Mouse (Mus musculus): ENCODE data around the gene Ecm1. TPM values are rescaled to one million over a fixed set of nuclear protein-coding genes. Genes with fewer than 3 reads are reported as not detected.

The Ecm1 gene
- polyA plus RNA-seq (2012; rRNA removed) = 494 and 636 TPM in 2 replicates

DNA sequence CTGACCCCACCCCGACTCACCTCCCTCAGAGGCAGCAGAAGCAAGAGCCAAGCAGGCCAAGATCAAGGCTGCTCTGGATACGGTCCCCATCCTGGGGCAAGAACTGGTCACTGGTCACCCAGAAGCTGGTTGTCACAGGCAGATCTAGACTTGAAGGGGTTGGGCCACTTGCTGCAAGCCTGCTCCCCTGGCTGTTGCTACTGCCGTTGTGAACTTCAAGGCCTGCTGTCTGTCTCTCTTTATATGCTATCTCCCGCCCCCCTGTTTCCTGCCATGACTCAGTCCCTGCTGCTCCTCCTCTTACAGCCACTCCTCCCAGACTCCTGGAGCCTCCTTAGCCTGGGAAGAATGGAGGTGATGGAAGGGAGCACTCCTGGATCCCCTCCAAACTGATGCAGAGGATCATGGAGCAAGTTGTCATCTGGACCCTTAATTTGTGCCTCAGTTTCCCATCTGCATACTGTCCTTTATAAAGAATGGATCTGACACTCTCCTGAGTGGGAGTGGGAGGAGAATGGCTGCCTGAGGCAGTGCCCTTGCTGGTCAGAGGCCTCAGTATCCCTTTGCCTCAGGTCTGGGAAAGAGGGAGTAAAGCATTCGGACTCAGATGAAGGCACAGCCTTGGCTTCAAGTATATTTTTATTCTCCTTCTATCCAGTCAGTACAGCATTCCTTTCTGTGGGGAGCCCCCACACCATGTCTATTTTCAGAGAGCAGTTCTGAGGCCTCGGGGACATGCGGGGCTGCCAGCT lies at the start of gene Ecm1:
TSS of gene Ecm1 (minus strand) at position 217 of the 752 bp plus-strand sequence.
- Histone ChIP-seq H3K4me3 (ENCODE audit: insufficient read depth, low read depth, low read length) (peak within 1 kb of the TSS; percentile 38; the same call in 1 of the 2 replicates), H3K27ac (ENCODE audit: insufficient read depth, low read depth, low read length) (peak within 1 kb of the TSS; percentile 55), H3K36me3 (ENCODE audit: control insufficient read depth, insufficient read depth, low read length) (peaks cover 1% of the 10 kb centered on the region), H3K27me3 (replicated peaks; ENCODE audit: control insufficient read depth, insufficient read depth, low read length) (no peaks in the 10 kb centered on the region), H3K4me1 (ENCODE audit: control insufficient read depth, insufficient read depth, low read length) (no peaks in the 10 kb centered on the region)
- 62% methylated on average over 7 of the region's 7 CpGs for WGBS
- TF ChIP-seq POLR2A (IDR thresholded peaks at IDR 0.05; ENCODE audit: low read depth, low read length) = peak; percentile 76
- TF ChIP-seq CTCF (conservative IDR thresholded peaks at IDR 0.05; ENCODE audit: insufficient read depth, insufficient read length, low read depth, low read length) = no peak
- DNase-seq = peak; percentile 74

DNA sequence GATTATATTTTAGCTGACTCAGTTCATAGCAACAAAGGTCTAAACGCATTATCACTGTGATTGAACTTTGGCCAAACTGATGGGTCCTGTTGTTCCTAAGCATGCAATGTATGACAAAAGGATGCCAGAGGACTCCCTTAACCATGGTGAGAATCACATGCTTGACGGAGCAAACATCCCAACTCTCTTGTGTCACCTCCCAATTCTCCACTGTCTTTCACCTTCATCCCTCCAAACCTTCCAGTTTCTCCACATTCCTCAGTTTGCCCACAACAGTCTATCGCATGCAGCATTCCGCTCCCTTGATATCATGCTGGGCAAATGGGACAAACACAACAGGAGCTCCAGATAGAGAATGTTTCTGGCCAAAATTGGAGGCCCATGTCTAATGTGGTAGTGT lies 46.1 kb upstream of the Ecm1 start:
- H3K36me3 ChIP-seq (ENCODE audit: control insufficient read depth, insufficient read depth, low read length) = peaks cover 15% of the 10 kb centered on the region
- no peaks in the 10 kb centered on the region for H3K4me1 ChIP-seq (ENCODE audit: control insufficient read depth, insufficient read depth, low read length)
- H3K27me3 ChIP-seq (replicated peaks; ENCODE audit: control insufficient read depth, insufficient read depth, low read length) = no peaks in the 10 kb centered on the region
- 85% methylated on average over 4 of the region's 4 CpGs for WGBS
- no peak for TF ChIP-seq POLR2A (IDR thresholded peaks at IDR 0.05; ENCODE audit: low read depth, low read length)
- no peak for TF ChIP-seq CTCF (conservative IDR thresholded peaks at IDR 0.05; ENCODE audit: insufficient read depth, insufficient read length, low read depth, low read length)
- no peak overlapping the region for H3K27ac ChIP-seq (ENCODE audit: insufficient read depth, low read depth, low read length)
- H3K4me3 ChIP-seq (ENCODE audit: insufficient read depth, low read depth, low read length) = no peak overlapping the region
- no peak for DNase-seq

DNA sequence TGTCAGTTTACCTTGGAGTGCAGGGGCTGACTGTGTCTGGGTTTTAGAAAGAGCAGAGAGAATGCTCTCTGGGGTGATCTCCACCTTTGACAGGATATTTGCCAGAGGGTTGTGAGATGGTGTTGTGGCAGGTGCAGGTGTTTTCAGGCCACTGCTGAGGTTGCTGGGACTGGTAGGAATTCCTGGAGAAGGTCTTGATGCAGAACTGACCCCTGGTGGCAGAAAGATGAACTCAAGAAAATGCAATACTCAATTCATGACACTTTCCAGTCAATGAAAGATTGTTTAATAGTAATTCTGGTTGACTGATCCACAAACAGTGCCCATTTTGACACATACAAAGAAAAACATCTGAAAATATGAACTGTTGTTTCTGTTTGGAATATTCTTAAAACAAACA lies 32.6 kb upstream of the Ecm1 start:
- H3K4me1 ChIP-seq (ENCODE audit: control insufficient read depth, insufficient read depth, low read length) = no peaks in the 10 kb centered on the region
- no peak overlapping the region for H3K4me3 ChIP-seq (ENCODE audit: insufficient read depth, low read depth, low read length)
- peak; percentile 45 for DNase-seq
- TF ChIP-seq POLR2A (IDR thresholded peaks at IDR 0.05; ENCODE audit: low read depth, low read length) (no peak), CTCF (conservative IDR thresholded peaks at IDR 0.05; ENCODE audit: insufficient read depth, insufficient read length, low read depth, low read length) (peak; percentile 49)
- no peak overlapping the region for H3K27ac ChIP-seq (ENCODE audit: insufficient read depth, low read depth, low read length)
- peaks cover 1% of the 10 kb centered on the region for H3K36me3 ChIP-seq (ENCODE audit: control insufficient read depth, insufficient read depth, low read length)
- no peaks in the 10 kb centered on the region for H3K27me3 ChIP-seq (replicated peaks; ENCODE audit: control insufficient read depth, insufficient read depth, low read length)

DNA sequence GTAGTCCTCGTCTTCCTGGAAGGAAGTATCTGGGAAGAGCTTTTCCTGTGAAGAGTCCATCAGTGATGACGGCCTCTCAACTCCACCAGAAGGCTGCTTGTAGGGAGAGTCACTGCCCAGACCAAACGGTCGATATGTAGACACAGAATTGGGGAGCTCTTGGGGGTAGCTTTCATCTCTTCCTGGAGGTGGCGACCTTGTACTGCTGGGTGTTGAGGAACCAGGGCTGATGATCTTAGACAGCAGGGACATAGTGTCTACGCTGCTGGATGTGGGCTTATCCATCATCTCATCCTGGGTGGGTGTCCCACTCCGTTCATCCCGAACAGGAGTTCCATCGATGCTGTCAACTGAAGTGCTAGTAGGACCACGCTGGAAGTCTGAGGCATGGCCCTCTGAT lies 26.2 kb upstream of the Ecm1 start:
- WGBS = 90% methylated on average over 10 of the region's 10 CpGs
- H3K36me3 ChIP-seq (ENCODE audit: control insufficient read depth, insufficient read depth, low read length) = peaks cover 12% of the 10 kb centered on the region
- H3K27ac ChIP-seq (ENCODE audit: insufficient read depth, low read depth, low read length) = no peak overlapping the region
- H3K27me3 ChIP-seq (replicated peaks; ENCODE audit: control insufficient read depth, insufficient read depth, low read length) = no peaks in the 10 kb centered on the region
- H3K4me1 ChIP-seq (ENCODE audit: control insufficient read depth, insufficient read depth, low read length) = no peaks in the 10 kb centered on the region
- no peak overlapping the region for H3K4me3 ChIP-seq (ENCODE audit: insufficient read depth, low read depth, low read length)
- TF ChIP-seq CTCF (conservative IDR thresholded peaks at IDR 0.05; ENCODE audit: insufficient read depth, insufficient read length, low read depth, low read length) (no peak), POLR2A (IDR thresholded peaks at IDR 0.05; ENCODE audit: low read depth, low read length) (no peak)
- no peak for DNase-seq

DNA sequence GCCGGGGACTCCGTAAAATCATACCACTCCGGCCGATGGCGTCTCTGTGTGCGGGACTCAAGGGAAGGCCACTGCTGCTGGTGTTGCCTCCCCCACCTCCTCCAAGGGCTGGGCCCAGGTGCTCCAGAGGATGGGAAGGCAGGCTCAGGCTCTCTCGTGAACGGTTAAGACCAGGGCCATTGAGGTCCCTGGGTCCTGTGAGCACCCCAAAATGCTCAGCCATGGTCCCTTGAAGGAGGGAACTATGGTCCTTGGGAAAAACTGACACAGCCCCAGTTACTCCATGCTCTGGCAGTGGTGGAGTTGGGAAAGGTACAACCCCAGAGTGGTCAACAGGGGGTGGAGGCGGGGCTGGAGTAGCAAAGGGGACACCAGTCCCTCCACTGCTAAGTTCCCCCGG lies 24.4 kb upstream of the Ecm1 start:
- WGBS = 87% methylated on average over 10 of the region's 10 CpGs
- DNase-seq = no peak
- Histone ChIP-seq H3K27ac (ENCODE audit: insufficient read depth, low read depth, low read length) (no peak overlapping the region), H3K4me1 (ENCODE audit: control insufficient read depth, insufficient read depth, low read length) (no peaks in the 10 kb centered on the region), H3K4me3 (ENCODE audit: insufficient read depth, low read depth, low read length) (no peak overlapping the region), H3K27me3 (replicated peaks; ENCODE audit: control insufficient read depth, insufficient read depth, low read length) (no peaks in the 10 kb centered on the region), H3K36me3 (ENCODE audit: control insufficient read depth, insufficient read depth, low read length) (peaks cover 11% of the 10 kb centered on the region)
- TF ChIP-seq POLR2A (IDR thresholded peaks at IDR 0.05; ENCODE audit: low read depth, low read length) (no peak), CTCF (conservative IDR thresholded peaks at IDR 0.05; ENCODE audit: insufficient read depth, insufficient read length, low read depth, low read length) (no peak)

DNA sequence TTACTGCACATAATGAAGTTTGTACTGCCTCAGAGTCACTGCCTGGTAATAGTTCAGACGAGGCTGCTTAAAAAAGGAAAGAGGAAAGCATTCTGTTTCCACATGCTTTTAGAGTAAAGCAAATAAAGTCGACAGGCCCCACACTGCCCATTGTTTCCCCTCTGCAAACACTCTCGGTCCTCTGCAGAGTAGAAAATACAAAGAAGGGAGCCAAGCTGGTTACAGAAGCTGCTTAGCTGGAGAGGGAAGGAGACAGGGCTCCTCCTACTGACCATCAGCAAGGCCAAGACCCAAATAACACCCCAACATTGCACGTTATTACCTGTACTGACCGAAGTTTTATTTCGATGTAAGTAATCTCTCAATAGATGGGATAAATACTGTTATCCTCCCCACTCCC lies 23.6 kb upstream of the Ecm1 start:
- 70% methylated on average over 6 of the region's 6 CpGs for WGBS
- Histone ChIP-seq H3K4me3 (ENCODE audit: insufficient read depth, low read depth, low read length) (no peak overlapping the region), H3K36me3 (ENCODE audit: control insufficient read depth, insufficient read depth, low read length) (peaks cover 11% of the 10 kb centered on the region), H3K27ac (ENCODE audit: insufficient read depth, low read depth, low read length) (no peak overlapping the region), H3K27me3 (replicated peaks; ENCODE audit: control insufficient read depth, insufficient read depth, low read length) (no peaks in the 10 kb centered on the region), H3K4me1 (ENCODE audit: control insufficient read depth, insufficient read depth, low read length) (no peaks in the 10 kb centered on the region)
- no peak for DNase-seq
- TF ChIP-seq CTCF (conservative IDR thresholded peaks at IDR 0.05; ENCODE audit: insufficient read depth, insufficient read length, low read depth, low read length) (0 out of 2 replicates have a peak, but pooled peaks have one; percentile 1), POLR2A (IDR thresholded peaks at IDR 0.05; ENCODE audit: low read depth, low read length) (no peak)

DNA sequence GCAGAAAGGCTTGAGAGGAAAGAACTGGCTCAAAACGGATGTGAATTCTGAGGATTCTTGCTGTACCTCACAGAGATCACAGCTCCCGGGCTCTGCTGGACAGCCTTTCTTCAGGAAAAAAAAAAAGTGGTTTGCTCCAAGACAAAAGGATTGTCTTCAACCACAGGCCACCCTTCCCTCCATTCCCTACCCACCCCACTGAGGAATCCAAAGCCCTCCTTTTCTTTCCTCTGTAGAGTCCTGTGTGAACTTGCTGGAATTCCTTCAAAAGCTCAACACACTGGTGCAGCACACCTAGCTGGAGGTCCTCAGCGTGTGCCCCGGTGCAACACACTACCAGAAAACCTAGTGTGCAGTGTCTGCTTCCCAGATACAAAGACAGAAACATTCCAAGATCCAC lies 22.4 kb upstream of the Ecm1 start:
- 79% methylated on average over 4 of the region's 4 CpGs for WGBS
- Histone ChIP-seq H3K36me3 (ENCODE audit: control insufficient read depth, insufficient read depth, low read length) (peaks cover 11% of the 10 kb centered on the region), H3K4me1 (ENCODE audit: control insufficient read depth, insufficient read depth, low read length) (no peaks in the 10 kb centered on the region), H3K4me3 (ENCODE audit: insufficient read depth, low read depth, low read length) (no peak overlapping the region), H3K27me3 (replicated peaks; ENCODE audit: control insufficient read depth, insufficient read depth, low read length) (no peaks in the 10 kb centered on the region), H3K27ac (ENCODE audit: insufficient read depth, low read depth, low read length) (no peak overlapping the region)
- TF ChIP-seq POLR2A (IDR thresholded peaks at IDR 0.05; ENCODE audit: low read depth, low read length) (no peak), CTCF (conservative IDR thresholded peaks at IDR 0.05; ENCODE audit: insufficient read depth, insufficient read length, low read depth, low read length) (no peak)
- DNase-seq = no peak

All from kidney, adult 2 months (tissue).